Mouse (Mus musculus) heart, postnatal 25 days (tissue): ENCODE data around the gene Tmem266. TPM values are rescaled to one million over a fixed set of nuclear protein-coding genes. Genes with fewer than 3 reads are reported as not detected.

Experiments
- DNase-seq: peaks from one replicate; pipeline ENCODE4 v3.0.0; 2022; ENCODE audit warnings: low spot score
- intact Hi-C: fragments of 180-260 bp; cut with DNase I; formaldehyde crosslinking; loops from one replicate; pipeline ENCODE4 v1.15.1; 2025
- total RNA-seq, 2 experiments: library from RNA; stranded (reverse); gene quantifications; 2 replicates each; pipeline ENCODE4 v1.2.3; 2021

Gene Tmem266
- total RNA-seq, 2 experiments from 2014 or later, result 1.8 to 1.9 TPM

DNA sequence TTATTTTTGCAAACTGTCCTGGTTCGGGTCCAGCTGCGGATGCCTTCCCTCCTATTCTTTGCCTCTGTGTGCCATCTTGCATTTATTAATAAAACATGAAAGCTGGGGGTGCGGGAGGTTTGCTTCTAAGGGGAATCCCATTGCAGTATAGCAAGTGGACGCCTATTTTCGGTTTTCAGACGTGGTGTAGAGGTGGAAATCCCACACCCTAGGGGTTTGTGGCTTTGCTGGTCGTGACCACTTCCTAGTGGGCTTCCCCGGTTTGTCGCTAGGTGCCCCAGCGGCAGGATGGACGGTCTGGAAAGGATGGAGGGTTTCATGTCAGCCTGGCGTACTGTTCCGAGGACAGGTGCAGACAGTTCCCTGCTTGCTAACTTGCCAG lies 512 bp downstream of the Tmem266 start:
- no peak for DNase-seq
- intact Hi-C loops, result loop anchor here (5.0 kb wide), 1 partner anchor 180 kb away; the partner anchor contains the start of gene Ube2q2

GRCm38 (mm10) chr9:55328151-55328918 lies 1.6 kb downstream of the Tmem266 start:
- intact Hi-C loops, result loop anchor here (5.0 kb wide), 1 partner anchor 181 kb away; the partner anchor contains the start of gene Ube2q2
- DNase-seq, result no peak

DNA sequence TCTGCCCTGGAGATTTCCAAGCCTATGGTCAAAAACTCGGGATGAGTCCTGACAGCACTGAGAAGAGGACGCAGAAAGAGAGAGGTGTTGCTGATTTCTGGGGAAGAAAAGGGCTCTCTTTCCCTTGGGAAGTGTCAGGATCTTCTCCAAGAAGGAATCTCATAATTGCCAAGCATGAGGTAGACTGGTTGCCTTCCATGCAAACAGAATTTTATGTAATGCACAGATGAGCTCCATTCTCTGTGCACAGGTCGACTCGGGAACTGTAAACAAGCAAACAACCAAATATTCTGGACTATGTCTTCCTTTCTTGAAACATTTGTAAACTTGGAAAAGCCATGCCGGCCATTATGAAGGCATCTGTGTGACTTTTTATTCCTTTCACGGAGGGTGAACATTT lies 2.7 kb downstream of the Tmem266 start:
- DNase-seq, result no peak
- intact Hi-C loops, result loop anchor here (5.0 kb wide), 1 partner anchor 182 kb away; the partner anchor contains the start of gene Ube2q2

DNA sequence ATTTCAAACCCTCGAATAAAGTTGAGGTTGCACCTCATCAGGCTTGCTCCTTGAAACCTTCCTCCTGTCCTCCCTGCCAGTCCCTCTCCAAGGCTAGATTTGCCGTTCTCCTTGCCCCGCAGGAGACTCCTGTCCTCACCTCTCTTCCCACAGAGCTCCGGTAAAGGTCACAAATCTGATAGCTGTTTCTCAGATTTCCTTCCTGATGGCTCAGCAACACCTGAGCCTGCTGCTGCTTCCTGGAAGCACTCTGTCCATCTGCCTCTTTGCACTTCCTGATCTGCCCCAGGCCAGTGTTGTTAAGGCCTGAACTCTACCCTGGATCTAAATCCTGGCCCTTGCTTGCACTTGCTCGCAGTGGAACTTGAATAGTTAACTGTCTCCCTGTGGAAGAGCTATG lies 5.8 kb downstream of the Tmem266 start:
- intact Hi-C loops, result no loop called here
- DNase-seq, result no peak

DNA sequence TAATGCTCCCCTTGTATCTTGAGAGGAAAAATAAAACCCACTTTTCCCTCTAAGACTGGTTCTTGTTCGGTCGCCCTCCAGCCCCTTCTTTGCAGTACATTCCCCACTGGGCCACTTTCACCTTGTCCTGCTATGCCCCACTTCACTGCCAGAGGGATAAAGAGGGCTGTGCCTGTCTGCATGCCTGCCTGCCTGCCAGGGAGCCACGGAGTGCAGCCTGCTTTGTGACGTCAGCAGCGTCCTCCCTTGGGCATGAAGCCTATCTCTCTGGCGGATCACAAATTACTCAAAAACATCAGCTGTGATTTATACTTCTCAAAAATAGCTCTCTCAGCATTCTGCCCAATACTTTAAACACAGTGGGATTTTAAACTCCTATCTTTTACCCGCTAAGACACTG lies 6.2 kb downstream of the Tmem266 start:
- intact Hi-C loops, result no loop called here
- DNase-seq, result no peak

GRCm38 (mm10) chr9:55344165-55344564 lies 17.5 kb downstream of the Tmem266 start:
- intact Hi-C loops, result no loop called here
- DNase-seq, result no peak

- no peak for DNase-seq
- intact Hi-C loops, result no loop called here
Measured at GRCm38 (mm10) chr9:55345332-55345731, 18.6 kb downstream of the Tmem266 start.

- intact Hi-C loops, result no loop called here
Measured at GRCm38 (mm10) chr9:55348664-55349063, 22.0 kb downstream of the Tmem266 start.

GRCm38 (mm10) chr9:55354686-55355085 lies 28.0 kb downstream of the Tmem266 start:
- DNase-seq, result no peak
- intact Hi-C loops, result no loop called here

More at GRCm38 (mm10) chr9:55348664-55349063, 22.0 kb downstream of the Tmem266 start:
- DNase-seq, result no peak

DNA sequence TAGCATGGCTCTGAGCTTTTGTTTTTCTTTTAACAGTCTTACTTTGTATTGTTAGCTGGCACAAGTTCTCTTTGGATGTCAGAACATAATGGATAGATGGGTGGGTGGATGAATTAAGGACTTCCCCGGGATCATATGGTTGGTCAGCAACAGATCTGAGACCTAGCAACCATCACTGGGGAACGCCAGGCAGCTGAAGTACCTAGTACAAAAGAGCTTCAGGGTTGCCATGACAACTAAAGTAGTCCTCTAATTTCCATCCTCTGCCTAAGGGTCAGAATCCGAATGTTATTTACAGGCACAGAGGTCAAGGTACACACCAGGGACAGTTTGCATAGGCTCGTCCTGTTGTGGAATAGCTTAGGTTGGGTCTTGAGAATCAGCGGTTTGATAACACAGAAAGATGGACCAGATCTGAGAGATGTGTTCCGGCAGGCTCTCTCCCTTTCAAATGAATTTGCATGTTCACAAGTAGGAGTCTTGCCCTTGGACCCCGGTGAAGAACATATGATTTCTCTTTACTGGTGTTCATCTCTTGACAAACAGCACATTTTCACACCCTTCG lies 28.6 kb downstream of the Tmem266 start:
- intact Hi-C loops, result no loop called here
- DNase-seq, result no peak

DNA sequence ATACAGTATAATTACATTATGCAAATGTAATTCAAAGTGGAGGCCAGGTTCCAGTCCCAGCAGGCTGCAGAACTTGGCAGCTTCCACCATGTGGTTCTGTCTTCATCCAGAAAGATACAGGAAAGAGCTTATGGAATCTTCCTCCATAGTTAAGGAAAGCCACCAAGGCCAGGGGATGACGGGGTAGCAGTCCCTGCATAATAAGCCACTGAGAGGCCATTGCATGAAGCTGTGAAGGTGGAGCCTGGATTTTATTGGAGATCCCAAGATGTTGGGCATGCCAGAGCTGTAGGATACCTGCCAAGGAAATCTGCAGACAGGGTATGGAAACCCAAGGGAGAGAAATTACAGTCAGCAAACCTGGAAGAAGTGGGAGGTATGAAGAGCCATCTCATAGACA lies 30.5 kb downstream of the Tmem266 start:
- intact Hi-C loops, result no loop called here

DNA sequence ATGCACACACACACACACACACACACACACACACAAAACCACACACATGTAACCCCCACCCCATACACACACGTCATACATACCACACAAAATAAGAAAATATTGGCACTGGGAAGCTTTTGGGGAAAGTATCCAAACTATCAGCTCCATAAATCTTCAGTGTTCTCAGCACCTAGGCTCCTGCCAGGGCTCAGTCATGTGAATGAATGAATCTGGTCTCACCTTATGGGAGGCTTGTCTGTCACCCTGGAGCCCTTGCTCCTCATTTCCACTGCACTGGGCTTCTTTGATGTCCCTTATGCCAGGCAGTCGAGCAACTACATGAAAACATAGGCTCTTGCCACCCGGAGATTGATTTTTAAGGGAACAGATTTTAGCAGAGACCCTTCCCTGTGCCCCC lies 33.7 kb downstream of the Tmem266 start:
- intact Hi-C loops, result no loop called here
- DNase-seq, result no peak

More for the DNA sequence above, 30.5 kb downstream of the Tmem266 start:
- no peak for DNase-seq

DNA sequence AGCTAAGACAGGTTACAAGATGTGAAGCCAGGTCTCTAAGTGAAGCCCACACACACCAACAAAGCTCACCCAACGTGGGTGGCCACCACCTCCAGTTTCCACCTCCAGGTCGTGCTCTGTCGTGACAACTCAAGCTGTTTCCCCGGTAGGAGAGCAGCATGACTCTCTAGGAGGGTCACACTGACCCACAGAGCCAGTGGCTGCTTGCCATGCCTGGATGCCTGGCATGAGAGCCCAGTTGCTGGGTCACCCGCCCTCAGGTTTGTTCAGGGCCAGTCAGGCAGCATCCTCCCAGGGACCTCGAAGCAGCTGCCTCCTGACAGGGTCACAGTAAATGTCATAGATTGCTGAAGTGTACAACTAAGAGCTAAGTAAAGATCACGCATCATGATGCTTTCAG lies 34.1 kb downstream of the Tmem266 start:
- DNase-seq, result no peak
- intact Hi-C loops, result no loop called here

- intact Hi-C loops, result no loop called here
- no peak for DNase-seq
Measured at GRCm38 (mm10) chr9:55361969-55362368, 35.3 kb downstream of the Tmem266 start.

DNA sequence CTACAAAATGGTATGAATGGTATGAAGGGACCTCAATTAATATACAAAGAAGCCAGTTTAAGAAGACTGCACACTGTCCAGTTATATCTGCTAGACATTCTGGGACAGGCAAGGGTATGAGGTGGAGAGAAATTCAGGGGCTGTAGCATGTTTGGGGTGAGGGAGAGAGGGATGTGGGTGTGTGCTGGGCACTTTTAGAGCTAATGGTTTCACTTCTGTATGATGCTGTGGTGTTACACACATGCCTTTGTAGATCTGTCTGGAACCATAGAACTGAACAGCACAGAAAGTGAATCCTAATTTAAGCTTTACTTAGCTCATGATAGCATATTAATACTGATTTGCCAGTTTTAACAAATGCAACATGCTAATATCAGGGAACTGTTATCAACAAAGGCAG lies 37.0 kb downstream of the Tmem266 start:
- no peak for DNase-seq
- intact Hi-C loops, result no loop called here

DNA sequence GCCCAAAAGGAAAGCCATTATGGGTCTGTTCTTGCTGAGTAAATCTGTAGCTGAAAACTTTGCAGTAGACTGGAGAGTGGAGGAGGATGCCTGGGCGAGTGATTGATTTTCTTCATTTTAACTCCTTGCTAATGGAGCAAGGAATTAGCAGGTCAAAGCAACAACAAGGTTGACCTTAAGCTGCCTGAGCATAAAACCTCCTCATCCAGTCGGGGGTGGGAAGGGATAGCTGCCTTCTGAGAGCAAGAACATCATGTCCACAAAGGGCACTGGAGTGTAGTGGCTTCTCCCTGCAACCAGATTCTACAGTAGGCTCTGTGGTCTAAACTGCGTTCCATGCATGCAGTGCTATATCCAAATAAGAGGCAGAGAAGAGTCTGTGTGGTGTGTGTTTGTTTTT lies 41.3 kb downstream of the Tmem266 start:
- no peak for DNase-seq
- intact Hi-C loops, result no loop called here

DNA sequence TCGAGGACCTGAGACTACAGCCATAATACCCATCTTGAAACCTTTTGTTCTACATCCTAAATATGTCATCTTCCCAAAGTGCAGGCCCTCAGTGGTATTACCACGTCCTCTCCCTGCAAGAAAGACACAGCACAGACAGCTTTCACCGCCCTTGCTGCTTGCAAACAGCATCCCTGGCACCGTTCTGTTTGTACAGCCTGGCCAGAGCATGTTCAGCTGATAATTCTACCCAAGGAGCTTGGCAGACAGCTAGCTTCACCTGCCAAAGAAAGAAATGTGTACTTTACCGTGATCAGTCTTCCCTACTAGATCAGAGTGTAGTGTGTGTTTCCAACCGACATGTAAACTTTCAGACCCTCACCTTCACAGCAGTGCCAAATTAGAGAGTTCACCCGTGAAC lies 45.2 kb downstream of the Tmem266 start:
- intact Hi-C loops, result no loop called here
- DNase-seq, result no peak

- DNase-seq, result no peak
- intact Hi-C loops, result no loop called here
Measured at GRCm38 (mm10) chr9:55377603-55378250, 51.0 kb downstream of the Tmem266 start.

- DNase-seq, result no peak
- intact Hi-C loops, result no loop called here
Measured at GRCm38 (mm10) chr9:55381456-55381855, 54.7 kb downstream of the Tmem266 start.

- intact Hi-C loops, result no loop called here
- DNase-seq, result no peak
Measured at GRCm38 (mm10) chr9:55382441-55382840, 55.7 kb downstream of the Tmem266 start.

DNA sequence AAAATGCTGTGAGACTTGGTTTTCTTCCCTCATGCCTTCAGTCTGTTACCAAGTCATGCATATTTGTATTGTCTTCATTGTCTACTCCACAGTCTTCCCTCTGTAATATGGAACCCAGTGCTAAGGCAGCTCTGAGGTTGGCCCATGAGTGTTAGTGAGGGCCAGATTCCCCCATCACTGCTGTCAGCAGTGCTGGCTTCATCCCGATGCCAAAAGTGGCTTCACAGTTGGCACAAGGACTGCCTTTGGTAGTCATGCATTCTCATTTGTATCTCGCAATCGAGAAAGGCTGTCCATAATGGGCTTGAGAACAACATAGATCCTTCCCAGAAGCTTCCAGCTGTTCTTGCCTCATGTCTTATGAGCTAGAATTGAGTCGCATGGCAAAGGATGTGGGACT lies 59.4 kb downstream of the Tmem266 start:
- no peak for DNase-seq
- intact Hi-C loops, result no loop called here
